Mouse (Mus musculus): ENCODE results near the gene Gfy. TPM values are rescaled to one million over a fixed set of nuclear protein-coding genes. Genes with fewer than 3 reads are reported as not detected.

The Gfy gene
- total and polyA plus RNA-seq, 2 experiments from 2014 or later: not detected

GRCm38 (mm10) chr7:45163735-45164490, 15.5 kb downstream of the Gfy start, which contains the start of gene Slc17a7:
Gene Slc17a7, plus strand, starts transcription at chr7:45163949.
- 0 out of 2 replicates have a peak, but pooled peaks cover 4% of the 10 kb centered on the region for H3K36me3 ChIP-seq (ENCODE audit: insufficient read depth, low read length)
- peak within 1 kb of the TSS; percentile 58 for H3K4me2 ChIP-seq (ENCODE audit: low read depth, low read length)
- WGBS: 3% methylated on average over 40 of the region's 41 CpGs

GRCm38 (mm10) chr7:45162996-45163615, 16.3 kb downstream of the Gfy start:
- no peak for DNase-seq (ENCODE audit: low spot score)
- TF ChIP-seq CTCF (IDR thresholded peaks at IDR 0.05; ENCODE audit: low read depth): no peak
- Histone ChIP-seq H3K27me3 (ENCODE audit: insufficient read depth, low read length) (peaks cover 23% of the 10 kb centered on the region), H3K9me3 (ENCODE audit: low read length) (no peaks in the 10 kb centered on the region), H3K9ac (replicated peaks; ENCODE audit: low read length) (no peak overlapping the region), H3K36me3 (ENCODE audit: insufficient read depth, low read length) (0 out of 2 replicates have a peak, but pooled peaks cover 4% of the 10 kb centered on the region), H3K27ac (no peak overlapping the region), H3K4me3 (ENCODE audit: low read length) (no peak overlapping the region), H3K4me1 (ENCODE audit: insufficient read depth, low read length) (peaks cover 4% of the 10 kb centered on the region; the same call in 1 of the 2 replicates), H3K4me2 (ENCODE audit: low read depth, low read length) (no peak overlapping the region)
- 75% methylated on average over 9 of the region's 9 CpGs for WGBS
- ATAC-seq: no peak

More at GRCm38 (mm10) chr7:45163735-45164490, 15.5 kb downstream of the Gfy start, which contains the start of gene Slc17a7:
- Histone ChIP-seq H3K9ac (replicated peaks; ENCODE audit: low read length) (peak within 1 kb of the TSS; percentile 51), H3K4me1 (ENCODE audit: insufficient read depth, low read length) (peaks cover 9% of the 10 kb centered on the region; the same call in 1 of the 2 replicates), H3K9me3 (ENCODE audit: low read length) (no peaks in the 10 kb centered on the region), H3K27ac (no peak within 1 kb of the TSS), H3K27me3 (ENCODE audit: insufficient read depth, low read length) (peaks cover 31% of the 10 kb centered on the region), H3K4me3 (ENCODE audit: low read length) (peak within 1 kb of the TSS; percentile 40)
- DNase-seq (ENCODE audit: low spot score) (no peak), ATAC-seq (no peak)
- TF ChIP-seq CTCF (IDR thresholded peaks at IDR 0.05; ENCODE audit: low read depth): no peak

DNA sequence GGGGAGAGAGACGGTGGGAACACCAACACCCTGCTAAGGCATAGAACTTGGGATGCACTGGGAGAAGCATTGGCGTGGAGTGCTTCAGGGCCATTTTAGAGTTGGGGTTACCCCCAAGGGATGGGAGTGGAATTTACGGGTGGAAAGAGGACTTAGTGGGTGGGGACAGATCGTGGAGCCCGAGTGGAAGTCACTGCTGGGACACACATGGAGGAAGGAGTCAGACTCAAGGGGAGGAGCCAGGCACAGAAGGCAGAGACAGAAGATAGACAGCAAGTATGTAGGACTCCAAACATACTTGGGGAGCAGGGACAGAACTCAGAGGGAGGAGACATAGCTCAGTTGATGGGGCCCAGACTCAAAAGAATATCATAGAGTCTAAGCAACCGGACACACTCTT, 16.8 kb downstream of the Gfy start:
- no peak for TF ChIP-seq CTCF (IDR thresholded peaks at IDR 0.05; ENCODE audit: low read depth)
- WGBS: 29% methylated on average over 6 of the region's 6 CpGs
- peaks cover 18% of the 10 kb centered on the region for H3K27me3 ChIP-seq (ENCODE audit: insufficient read depth, low read length)

DNA sequence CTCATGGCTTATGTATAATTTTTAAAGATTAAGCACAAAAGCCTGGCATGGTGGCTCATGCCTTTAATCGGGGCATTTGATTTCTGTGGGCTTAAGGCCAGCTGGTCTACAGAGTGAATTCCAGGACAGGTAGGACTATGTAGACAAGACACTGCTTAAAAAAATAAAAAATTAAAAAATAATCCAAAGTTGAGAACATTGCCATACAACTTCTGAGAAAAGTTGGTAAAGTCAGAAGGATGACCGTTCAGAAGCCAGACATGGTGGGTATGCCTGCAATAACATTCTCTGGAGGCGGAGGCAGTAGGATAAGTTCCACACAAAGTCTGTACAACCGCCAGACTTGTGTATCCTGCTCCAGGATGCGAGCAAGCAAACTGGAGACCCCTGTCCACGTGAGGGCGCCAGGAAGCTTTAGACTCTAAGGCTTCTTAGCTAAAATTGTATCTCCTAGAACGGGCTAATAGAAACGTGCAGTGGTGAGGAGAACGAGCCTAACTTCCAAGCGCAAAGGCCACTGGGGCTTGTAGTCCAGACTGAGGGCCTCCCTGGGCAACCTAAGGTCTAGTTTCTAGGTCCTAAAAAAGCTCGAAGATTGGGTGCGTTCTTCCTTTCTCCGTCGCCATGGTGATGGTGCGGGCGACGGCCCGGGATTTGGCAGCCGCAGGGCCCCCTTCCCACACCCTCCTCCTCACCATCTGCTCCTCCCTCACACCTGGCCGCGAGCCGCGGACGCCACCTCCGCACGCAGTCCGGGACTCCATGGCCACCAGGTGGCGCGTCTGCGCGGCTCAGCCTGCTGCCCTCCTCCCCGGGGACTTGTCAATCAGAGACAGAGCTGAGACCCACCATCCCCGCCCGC, 17.5 kb downstream of the Gfy start:
- ATAC-seq (peak; percentile 94), DNase-seq (ENCODE audit: low spot score) (peak; percentile 95)
- peak overlapping the region; percentile 38; the same call in 1 of the 2 replicates for H3K9ac ChIP-seq (replicated peaks; ENCODE audit: low read length)
- 4% methylated on average over 33 of the region's 35 CpGs for WGBS
- peak; percentile 79 for TF ChIP-seq CTCF (IDR thresholded peaks at IDR 0.05; ENCODE audit: low read depth)
- peaks cover 13% of the 10 kb centered on the region for H3K27me3 ChIP-seq (ENCODE audit: insufficient read depth, low read length)
- peak overlapping the region; percentile 63 for H3K4me2 ChIP-seq (ENCODE audit: low read depth, low read length)
- H3K27ac ChIP-seq: 0 out of 2 replicates have a peak overlapping the region, but pooled peaks have one; percentile 32
- no peaks in the 10 kb centered on the region; the same call in 1 of the 2 replicates for H3K4me1 ChIP-seq (ENCODE audit: insufficient read depth, low read length)
- H3K9me3 ChIP-seq (ENCODE audit: low read length): no peaks in the 10 kb centered on the region
- 0 out of 2 replicates have a peak, but pooled peaks cover 4% of the 10 kb centered on the region for H3K36me3 ChIP-seq (ENCODE audit: insufficient read depth, low read length)
- peak overlapping the region; percentile 33 for H3K4me3 ChIP-seq (ENCODE audit: low read length)

More for the DNA sequence above, 16.8 kb downstream of the Gfy start:
- ATAC-seq: no peak
- H3K9ac ChIP-seq (replicated peaks; ENCODE audit: low read length): peak overlapping the region; percentile 38; the same call in 1 of the 2 replicates
- H3K4me1 ChIP-seq (ENCODE audit: insufficient read depth, low read length): no peaks in the 10 kb centered on the region; the same call in 1 of the 2 replicates
- no peak for DNase-seq (ENCODE audit: low spot score)
- H3K4me3 ChIP-seq (ENCODE audit: low read length): peak overlapping the region; percentile 33
- H3K9me3 ChIP-seq (ENCODE audit: low read length): no peaks in the 10 kb centered on the region
- H3K27ac ChIP-seq: 0 out of 2 replicates have a peak overlapping the region, but pooled peaks have one; percentile 32
- 0 out of 2 replicates have a peak, but pooled peaks cover 4% of the 10 kb centered on the region for H3K36me3 ChIP-seq (ENCODE audit: insufficient read depth, low read length)
- H3K4me2 ChIP-seq (ENCODE audit: low read depth, low read length): peak overlapping the region; percentile 63

GRCm38 (mm10) chr7:45160866-45161265, 18.5 kb downstream of the Gfy start:
- Histone ChIP-seq H3K4me1 (ENCODE audit: insufficient read depth, low read length) (no peaks in the 10 kb centered on the region; the same call in 1 of the 2 replicates), H3K27ac (no peak overlapping the region), H3K36me3 (ENCODE audit: insufficient read depth, low read length) (0 out of 2 replicates have a peak, but pooled peaks cover 4% of the 10 kb centered on the region), H3K27me3 (ENCODE audit: insufficient read depth, low read length) (peaks cover 10% of the 10 kb centered on the region), H3K9ac (replicated peaks; ENCODE audit: low read length) (no peak overlapping the region), H3K4me2 (ENCODE audit: low read depth, low read length) (no peak overlapping the region), H3K4me3 (ENCODE audit: low read length) (no peak overlapping the region), H3K9me3 (ENCODE audit: low read length) (no peaks in the 10 kb centered on the region)
- 94% methylated on average over 3 of the region's 3 CpGs for WGBS
- TF ChIP-seq CTCF (IDR thresholded peaks at IDR 0.05; ENCODE audit: low read depth): no peak
- DNase-seq (ENCODE audit: low spot score) (no peak), ATAC-seq (no peak)

GRCm38 (mm10) chr7:45160316-45160800, 19.0 kb downstream of the Gfy start:
- Histone ChIP-seq H3K4me1 (ENCODE audit: insufficient read depth, low read length) (no peaks in the 10 kb centered on the region; the same call in 1 of the 2 replicates), H3K27ac (no peak overlapping the region), H3K9me3 (ENCODE audit: low read length) (no peaks in the 10 kb centered on the region), H3K4me3 (ENCODE audit: low read length) (no peak overlapping the region), H3K36me3 (ENCODE audit: insufficient read depth, low read length) (0 out of 2 replicates have a peak, but pooled peaks cover 4% of the 10 kb centered on the region), H3K9ac (replicated peaks; ENCODE audit: low read length) (no peak overlapping the region), H3K4me2 (ENCODE audit: low read depth, low read length) (no peak overlapping the region), H3K27me3 (ENCODE audit: insufficient read depth, low read length) (peaks cover 5% of the 10 kb centered on the region)
- no peak for DNase-seq (ENCODE audit: low spot score)
- no peak for ATAC-seq
- WGBS: 90% methylated on average over 6 of the region's 6 CpGs
- TF ChIP-seq CTCF (IDR thresholded peaks at IDR 0.05; ENCODE audit: low read depth): no peak
